Mouse (Mus musculus): ENCODE results near the gene Jakmip3.

The Jakmip3 gene

DNA sequence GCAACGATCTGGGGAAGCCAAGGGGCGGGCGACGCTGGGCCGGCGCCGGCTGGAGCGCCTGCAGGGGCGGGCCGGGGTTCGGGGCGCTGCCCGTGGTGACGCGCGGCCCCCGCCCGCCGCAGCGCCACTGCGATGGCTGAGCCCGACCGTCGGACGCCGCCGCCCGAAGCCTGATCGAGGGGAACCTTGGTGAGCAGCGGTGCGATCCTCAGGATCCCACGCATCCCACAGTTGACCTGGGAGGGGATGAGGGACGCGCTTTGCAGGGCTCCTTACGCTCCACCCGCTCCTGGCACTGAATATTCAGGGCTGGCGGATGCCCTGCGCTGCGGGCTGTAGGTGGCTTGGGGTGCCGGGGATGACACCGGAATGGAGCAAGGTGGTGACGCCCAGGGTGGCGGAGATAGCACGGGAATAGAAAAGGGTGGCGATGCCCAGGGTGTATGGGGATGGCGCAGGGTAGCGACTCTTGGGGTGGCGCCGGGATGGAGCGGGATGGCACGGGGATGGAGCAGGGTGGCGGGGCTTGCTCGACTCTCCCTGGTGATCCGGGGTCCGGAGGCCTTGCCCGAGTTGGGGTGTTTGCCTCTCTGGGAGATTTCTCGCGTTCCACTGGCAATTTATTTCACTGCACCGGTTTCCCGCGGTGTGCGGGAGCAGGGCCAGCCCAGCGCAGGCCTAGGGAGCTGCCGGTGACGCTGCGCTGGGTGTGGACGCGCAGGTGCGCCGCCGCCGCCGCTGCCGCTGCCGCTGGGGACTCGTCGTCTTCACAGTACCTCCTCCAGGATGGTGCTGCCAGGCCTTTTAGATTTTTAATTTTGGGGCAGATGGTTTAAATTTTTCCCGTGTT is at the start of gene Jakmip3:
Gene Jakmip3 (plus strand): TSS at position 119 of the 850 bp plus-strand sequence.
- no peak for DNase-seq (ENCODE audit: low spot score)

DNA sequence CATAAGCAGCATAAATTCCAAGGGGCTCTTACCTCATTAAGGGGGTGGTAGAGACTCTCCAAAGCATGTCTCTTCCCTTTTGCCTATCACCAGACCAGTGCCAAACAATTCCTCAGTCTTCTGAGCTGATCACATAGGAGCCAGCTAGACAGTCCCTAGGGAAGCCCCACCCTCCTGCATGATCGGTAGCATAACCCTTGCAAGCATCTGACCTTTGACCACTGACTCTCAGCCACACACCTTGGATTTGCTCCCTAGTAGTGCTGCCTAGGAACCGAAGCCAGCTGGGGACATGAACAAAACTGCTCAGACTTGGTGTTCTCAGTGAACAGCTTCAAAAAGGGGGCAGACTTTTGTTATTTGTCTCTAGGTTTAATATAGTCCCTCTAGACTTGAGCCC is 42.4 kb upstream of the Jakmip3 start:
- DNase-seq (ENCODE audit: low spot score): no peak

DNA sequence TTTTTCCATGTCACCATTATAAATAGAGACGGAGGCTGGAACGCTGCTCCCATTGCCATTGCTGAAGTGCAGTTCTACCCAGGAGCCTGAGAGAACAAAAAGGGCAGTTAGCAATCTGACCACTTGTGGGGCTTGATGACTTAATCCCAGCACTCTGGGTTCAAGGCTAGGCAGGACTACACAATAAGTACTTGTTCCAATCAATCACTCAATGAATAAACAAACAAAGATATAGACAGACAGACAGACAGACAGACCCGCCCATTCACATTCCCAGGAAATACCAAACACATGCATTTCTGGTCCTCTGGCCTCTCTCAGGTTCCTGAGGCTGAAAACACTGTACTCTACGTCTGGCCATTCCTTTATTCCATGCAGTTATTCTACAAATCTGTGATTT is 41.8 kb upstream of the Jakmip3 start:
- DNase-seq (ENCODE audit: low spot score): no peak

GRCm38 (mm10) chr7:138903886-138904435 is 36.6 kb upstream of the Jakmip3 start:
- DNase-seq (ENCODE audit: low spot score): no peak

DNA sequence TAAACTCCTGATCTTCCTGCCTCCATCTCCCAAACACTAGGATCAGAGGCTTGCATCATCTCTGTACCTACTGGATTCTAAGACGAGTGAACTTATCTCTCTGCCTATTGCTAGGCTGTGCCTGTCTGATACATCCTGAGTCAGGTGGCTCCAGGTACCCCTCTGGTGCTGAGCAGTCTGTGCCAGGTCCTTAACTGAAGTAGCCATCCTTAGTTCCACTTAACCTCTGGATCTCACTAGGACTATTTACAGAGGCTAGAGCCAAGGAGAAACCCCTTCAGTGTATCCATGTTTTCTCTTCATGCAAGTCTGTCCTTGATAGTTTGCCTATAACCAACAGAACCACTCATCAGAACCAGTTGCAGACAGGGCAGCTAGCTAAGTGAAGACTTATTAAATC is 34.1 kb upstream of the Jakmip3 start:
- DNase-seq (ENCODE audit: low spot score): no peak

DNA sequence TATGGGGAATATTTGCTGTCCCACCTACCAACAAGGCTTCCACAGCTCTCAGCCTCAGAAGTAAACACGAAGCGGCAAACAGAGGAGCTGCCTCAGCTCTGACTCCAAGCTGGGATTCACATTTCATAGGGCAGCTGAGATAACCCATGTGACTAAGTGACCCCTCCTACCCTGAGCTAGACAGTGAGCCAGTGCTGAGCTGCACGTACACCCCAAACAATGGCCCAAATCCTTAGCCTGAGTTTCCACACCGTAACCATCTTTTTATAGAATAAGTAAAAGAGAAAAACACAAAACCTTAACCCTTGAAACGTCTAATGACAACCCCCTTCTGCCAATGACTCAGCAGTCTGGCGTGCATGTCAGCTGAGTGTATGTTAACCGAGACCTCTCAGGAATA is 33.5 kb upstream of the Jakmip3 start:
- DNase-seq (ENCODE audit: low spot score): peak; percentile 26

DNA sequence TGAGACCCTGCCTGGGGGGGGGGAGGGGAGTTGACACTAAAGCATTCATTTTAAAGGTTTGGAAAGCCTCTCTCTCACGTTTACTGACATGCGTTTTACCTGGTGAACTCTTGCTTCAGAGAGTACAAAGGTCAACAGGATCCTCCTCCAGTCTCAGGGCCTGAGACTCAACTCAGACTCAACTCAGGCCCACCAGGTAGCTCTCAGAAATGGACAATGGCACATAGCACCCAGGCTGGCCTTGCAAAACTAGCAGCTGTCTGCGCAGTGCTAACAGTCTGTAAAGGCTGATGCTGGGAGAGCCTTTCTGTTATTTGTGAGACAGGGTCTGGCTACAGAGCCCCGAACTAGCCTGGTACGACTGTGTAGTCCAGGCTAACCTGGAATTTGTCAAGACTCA is 32.6 kb upstream of the Jakmip3 start:
- DNase-seq (ENCODE audit: low spot score): no peak

DNA sequence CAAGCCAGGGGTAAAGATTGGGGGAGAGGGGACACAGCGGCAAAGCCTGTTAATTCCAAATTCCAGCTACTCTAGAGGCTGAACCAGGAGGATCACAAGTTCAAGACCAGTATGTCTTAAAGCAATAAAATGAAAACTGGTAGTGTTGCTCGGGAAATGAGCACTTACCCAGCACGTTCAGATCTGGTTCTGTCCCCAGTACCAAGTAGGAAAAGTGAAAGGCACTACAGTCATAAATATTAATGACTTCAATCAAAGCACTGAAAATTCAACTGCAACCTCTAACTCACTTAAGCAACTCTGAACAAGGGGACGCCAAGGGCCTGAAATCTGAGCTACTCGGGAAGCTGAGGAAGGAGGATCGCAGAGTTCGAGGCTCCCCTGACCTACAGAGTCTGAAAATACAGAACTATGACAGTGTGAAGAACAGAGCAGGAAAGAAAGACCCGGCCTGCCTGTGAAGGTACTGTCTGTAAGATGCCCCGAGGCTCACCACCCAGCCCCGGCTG is 31.7 kb upstream of the Jakmip3 start:
- no peak for DNase-seq (ENCODE audit: low spot score)

GRCm38 (mm10) chr7:138909277-138910192 is 31.0 kb upstream of the Jakmip3 start, which contains the start of gene Bnip3:
Gene Bnip3, minus strand, starts transcription at chr7:138909519.
- DNase-seq (ENCODE audit: low spot score): peak; percentile 85

- DNase-seq (ENCODE audit: low spot score): no peak
These were observed 30.4 kb upstream of the Jakmip3 start for GRCm38 (mm10) chr7:138910193-138910562.

DNA sequence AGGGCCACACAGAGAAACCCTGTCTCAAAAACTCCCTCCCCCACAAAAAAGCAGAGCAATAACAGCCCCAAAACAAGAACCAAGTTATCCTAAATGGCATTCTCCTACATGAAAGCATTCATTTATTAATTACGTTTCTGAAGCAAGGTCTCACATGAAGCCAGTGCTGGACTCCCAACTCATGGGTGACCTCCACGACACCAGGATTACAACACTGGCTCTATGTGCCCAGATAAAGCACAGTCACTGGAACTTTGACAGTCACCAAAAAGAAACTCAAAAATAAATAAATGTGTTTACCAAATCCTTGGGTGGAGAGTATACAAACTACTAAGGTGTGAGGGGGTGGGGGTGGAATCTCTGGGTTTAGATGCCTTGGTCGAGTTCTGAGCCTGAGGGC is 26.9 kb upstream of the Jakmip3 start:
- no peak for DNase-seq (ENCODE audit: low spot score)

- peak; percentile 52 for DNase-seq (ENCODE audit: low spot score)
These were observed 21.2 kb upstream of the Jakmip3 start for GRCm38 (mm10) chr7:138919156-138919944.

DNA sequence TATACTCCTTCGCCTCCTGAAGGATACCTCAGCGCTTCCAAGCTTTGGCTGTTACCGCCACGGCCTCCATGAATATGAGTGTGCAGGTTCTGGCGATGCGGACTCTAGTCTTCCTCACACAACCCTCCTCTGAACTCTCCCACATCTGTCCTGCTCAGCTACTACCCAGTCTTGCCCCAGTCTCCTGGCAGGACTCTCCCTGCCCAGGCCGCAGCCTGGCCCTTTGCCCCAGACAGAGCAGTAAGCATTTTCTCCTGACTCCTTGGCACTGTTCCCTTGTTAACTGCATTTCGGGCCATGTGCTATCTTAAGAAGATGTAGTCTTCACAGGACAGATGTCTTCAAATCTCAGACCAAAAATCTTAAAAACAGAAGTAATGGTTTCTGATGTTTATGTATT is 18.9 kb upstream of the Jakmip3 start:
- no peak for DNase-seq (ENCODE audit: low spot score)

GRCm38 (mm10) chr7:138923756-138924425 is 16.6 kb upstream of the Jakmip3 start:
- no peak for DNase-seq (ENCODE audit: low spot score)

DNA sequence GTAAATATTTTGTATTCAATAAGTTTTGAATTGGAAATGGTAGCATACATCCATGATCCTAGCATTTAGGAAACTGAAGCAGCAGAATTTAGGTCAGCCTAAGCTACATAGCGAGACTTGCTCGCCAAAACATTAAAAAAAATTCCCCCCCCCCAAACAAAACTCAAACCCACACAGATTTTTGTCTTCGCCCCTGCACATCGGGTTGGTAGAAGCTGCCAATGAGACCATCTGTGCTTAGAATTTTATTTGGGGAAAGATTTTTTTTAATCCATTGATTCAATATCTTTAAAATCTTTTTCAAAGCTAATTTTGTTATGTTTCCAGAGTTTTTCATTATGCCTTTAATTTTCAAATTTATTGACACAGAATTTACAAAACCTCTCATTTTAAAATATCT is 12.1 kb upstream of the Jakmip3 start:
- no peak for DNase-seq (ENCODE audit: low spot score)

DNA sequence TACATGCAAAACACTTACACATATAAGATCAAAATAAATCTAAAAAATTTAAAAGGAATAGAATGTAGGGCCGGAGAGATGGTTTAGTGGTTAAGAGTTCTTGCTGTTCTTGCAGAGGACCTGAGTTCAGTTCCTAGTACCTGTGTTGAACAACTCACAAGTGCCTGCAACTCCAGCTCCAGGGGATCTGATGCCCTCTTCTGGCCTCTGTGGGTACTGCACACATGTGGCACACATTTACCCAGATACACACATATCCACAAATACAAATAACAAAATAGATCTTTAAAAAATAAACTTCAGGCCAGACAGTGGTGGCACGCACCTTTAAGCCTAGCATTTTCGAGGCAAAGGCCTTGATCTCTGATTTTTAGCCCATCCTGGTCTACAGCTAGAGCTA is 6.0 kb upstream of the Jakmip3 start:
- DNase-seq (ENCODE audit: low spot score): no peak

GRCm38 (mm10) chr7:138938991-138939390 is 1.5 kb upstream of the Jakmip3 start:
- no peak for DNase-seq (ENCODE audit: low spot score)

DNA sequence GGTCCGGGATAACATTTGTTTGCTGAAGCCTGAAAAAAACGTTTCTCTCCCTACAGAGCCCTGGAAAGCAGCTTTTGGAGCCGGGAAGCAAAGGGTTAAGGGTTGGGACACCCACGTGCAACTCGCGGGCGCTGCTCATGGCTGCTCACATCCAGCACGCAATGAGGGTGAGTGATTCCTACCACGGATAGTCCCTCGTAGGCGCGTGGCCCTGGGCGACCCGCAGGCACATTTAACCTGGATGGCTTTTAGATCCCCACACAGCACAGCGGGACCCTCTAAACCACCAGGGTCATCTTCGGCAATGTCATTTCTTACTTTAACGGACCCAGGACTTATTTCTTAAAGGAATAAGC is 296 bp upstream of the Jakmip3 start:
- DNase-seq (ENCODE audit: low spot score): no peak

- DNase-seq (ENCODE audit: low spot score): no peak
These were observed 1.0 kb downstream of the Jakmip3 start for GRCm38 (mm10) chr7:138941571-138941970.

DNA sequence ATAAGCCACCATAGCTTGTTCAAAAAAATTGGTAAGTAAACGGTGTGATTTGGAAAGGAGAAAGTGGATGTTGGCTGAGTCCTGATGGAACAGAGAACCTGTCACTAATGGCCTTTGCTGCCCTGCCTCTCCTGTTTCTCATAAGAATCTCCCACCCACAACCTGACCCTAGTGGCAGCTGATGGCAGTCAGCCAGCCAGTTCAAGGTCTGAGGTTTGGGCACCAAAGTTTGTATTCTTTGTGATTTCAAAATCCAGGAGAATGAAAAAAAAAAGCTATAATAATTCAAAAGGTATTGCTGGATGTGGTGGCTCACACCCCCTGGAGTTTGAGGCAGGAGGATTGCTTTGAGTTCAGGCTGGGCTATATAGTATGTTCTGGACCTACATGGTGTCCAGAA is 1.8 kb downstream of the Jakmip3 start:
- no peak for DNase-seq (ENCODE audit: low spot score)

DNA sequence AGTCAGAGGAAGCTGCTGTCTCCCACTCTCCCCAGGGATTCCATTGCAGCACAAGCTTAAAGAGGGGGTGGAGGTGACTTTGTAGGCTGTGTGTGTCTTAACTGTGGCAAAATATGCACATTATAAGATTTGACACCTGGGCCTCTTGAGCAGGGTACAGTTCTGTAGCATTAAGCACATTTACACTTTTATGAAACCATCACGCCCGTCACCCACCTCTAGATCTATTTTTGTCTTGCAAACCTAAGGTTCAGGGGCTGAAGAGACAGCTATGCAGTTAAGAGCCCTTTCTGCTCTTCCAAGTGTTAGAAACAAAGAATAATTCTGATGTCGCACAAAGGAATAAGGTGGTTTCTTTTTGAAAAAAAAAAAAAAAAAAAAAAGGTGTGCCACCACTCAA is 5.1 kb downstream of the Jakmip3 start:
- DNase-seq (ENCODE audit: low spot score): no peak

Data from urinary bladder, postnatal 25 days (tissue).